Mouse (Mus musculus) C2C12 (cell line): ENCODE measurements around the gene Nubp1.

Experiments
- CEBPB ChIP-seq: IDR thresholded peaks from one replicate; pipeline ENCODE4 v1.6.1; 2011; ENCODE audit warnings: low read depth, mild to moderate bottlenecking, control low read depth, moderate library complexity
- CTCF ChIP-seq: IDR thresholded peaks from one replicate; pipeline ENCODE4 v1.5.1; 2011; ENCODE audit not compliant: control insufficient read depth, insufficient read depth, insufficient read length
- FOSL1 ChIP-seq: IDR thresholded peaks from one replicate; pipeline ENCODE4 v1.8.0; 2011; ENCODE audit warnings: mild to moderate bottlenecking, low read length; ENCODE audit not compliant: poor library complexity, insufficient read depth, severe bottlenecking
- MAX ChIP-seq: IDR thresholded peaks from one replicate; pipeline ENCODE4 v1.6.1; 2011; ENCODE audit warnings: mild to moderate bottlenecking, control low read depth
- MYOD1 ChIP-seq: IDR thresholded peaks from one replicate; pipeline ENCODE4 v1.6.1; 2011; ENCODE audit warnings: low read depth; ENCODE audit not compliant: control insufficient read depth, insufficient read length
- MYOG ChIP-seq: IDR thresholded peaks from one replicate; pipeline ENCODE4 v1.6.1; 2011; ENCODE audit not compliant: control insufficient read depth, insufficient read length; ENCODE audit errors: extremely low read depth
- USF1 ChIP-seq: IDR thresholded peaks from one replicate; pipeline ENCODE4 v1.6.1; 2011; ENCODE audit warnings: low read depth, mild to moderate bottlenecking, control low read depth, moderate library complexity

- TF ChIP-seq CTCF (no peak), MAX (no peak), MYOG (no peak), CEBPB (no peak), USF1 (no peak), MYOD1 (no peak), FOSL1 (no peak)
Measured at GRCm38 (mm10) chr16:10467391-10468107, 55.8 kb downstream of the Nubp1 start.
